Mouse (Mus musculus): ENCODE measurements around the gene Pygo1. TPM values are rescaled to one million over a fixed set of nuclear protein-coding genes. Genes with fewer than 3 reads are reported as not detected.

Gene Pygo1
- total and polyA plus RNA-seq, 3 experiments: not detected

DNA sequence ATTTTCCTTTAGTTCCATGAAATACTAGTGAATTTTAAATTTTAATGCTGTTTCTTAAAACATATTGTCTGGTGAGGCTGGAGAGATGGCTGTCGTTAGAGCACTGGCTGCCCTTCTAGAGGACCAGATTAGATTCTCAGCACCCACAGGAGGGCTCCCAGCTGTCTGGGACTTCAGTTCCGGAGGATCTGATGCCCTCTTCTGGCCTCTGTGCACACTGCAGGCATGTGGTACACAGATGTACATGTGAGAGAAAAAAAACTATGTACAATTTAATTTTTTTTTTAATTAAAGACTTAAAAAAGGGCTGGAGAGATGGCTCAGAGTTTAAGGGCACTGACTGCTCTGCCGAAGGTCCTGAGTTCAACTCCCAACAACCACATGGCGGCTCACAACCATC, 9.9 kb downstream of the Pygo1 start:
- no peaks in the 10 kb centered on the region for H3K79me2 ChIP-seq (replicated peaks; ENCODE audit: control insufficient read depth, extremely low read depth, insufficient read depth, poor library complexity, severe bottlenecking)

GRCm38 (mm10) chr9:72936301-72936700, 10.9 kb downstream of the Pygo1 start:
- dilution Hi-C loops (cut with MboI; ENCODE audit: extremely low pct_ligation_motif_present, extremely low pct_unique_long_range_greater_than_20kb, low sequenced_read_pairs): no loop called here
- TF ChIP-seq MXI1 (IDR thresholded peaks at IDR 0.05; ENCODE audit: low read depth, low read length): no peak
- no peak for TF ChIP-seq JUND (conservative IDR thresholded peaks at IDR 0.05; ENCODE audit: low read depth, low read length)
- no peak for TF ChIP-seq ZKSCAN1 (IDR thresholded peaks at IDR 0.05; ENCODE audit: borderline replicate concordance, low read depth, low read length)
- TF ChIP-seq KAT2A (IDR thresholded peaks at IDR 0.05; ENCODE audit: insufficient replicate concordance, low read length): no peak
- no peak for TF ChIP-seq NRF1 (IDR thresholded peaks at IDR 0.05; ENCODE audit: low read depth, low read length)
- no peak for TF ChIP-seq RAD21 (IDR thresholded peaks at IDR 0.05; ENCODE audit: low read depth, low read length)
- no peak for TF ChIP-seq CTCF (conservative IDR thresholded peaks at IDR 0.05 in 1 of 2, IDR thresholded peaks at IDR 0.05 in 1 of 2; ENCODE audit: low read depth in 2 of 2, low read length in 2 of 2)
- in situ Hi-C loops (cut with MboI; ENCODE audit: low pct_ligation_motif_present, low pct_unique_long_range_greater_than_20kb, low sequenced_read_pairs): no loop called here

More for the DNA sequence above, 9.9 kb downstream of the Pygo1 start:
- peaks cover 3% of the 10 kb centered on the region for H3K27me3 ChIP-seq (replicated peaks)
- in situ Hi-C loops (cut with MboI; ENCODE audit: low pct_ligation_motif_present, low pct_unique_long_range_greater_than_20kb, low sequenced_read_pairs): no loop called here
- no peak overlapping the region for H3K4me3 ChIP-seq (replicated peaks in 1 of 3; ENCODE audit: low read depth in 2 of 3, low read length in 2 of 3, poor library complexity in 1 of 3)
- H3K27ac ChIP-seq (ENCODE audit: insufficient read depth, low read depth): no peak overlapping the region
- no peak overlapping the region for H3K4me2 ChIP-seq (ENCODE audit: insufficient read depth, low read depth, poor library complexity, severe bottlenecking)
- H3K9me3 ChIP-seq (replicated peaks; ENCODE audit: low read length): no peaks in the 10 kb centered on the region
- H3K36me3 ChIP-seq (replicated peaks in 1 of 2; ENCODE audit: control insufficient read depth in 1 of 2, insufficient read depth in 1 of 2, low read length in 1 of 2): no peaks in the 10 kb centered on the region
- DNase-seq (ENCODE audit: extremely low read depth): no peak
- H3K4me1 ChIP-seq (ENCODE audit: control insufficient read depth in 1 of 2, insufficient read depth in 2 of 2): no peaks in the 10 kb centered on the region
- no peak for TF ChIP-seq ZMIZ1 (IDR thresholded peaks at IDR 0.05; ENCODE audit: low read depth, low read length)
- peak in 1 of 2 experiments; percentile 32; a peak in 2 of 4 replicates for TF ChIP-seq CTCF (conservative IDR thresholded peaks at IDR 0.05 in 1 of 2, IDR thresholded peaks at IDR 0.05 in 1 of 2; ENCODE audit: low read depth in 2 of 2, low read length in 2 of 2)
- no peak overlapping the region for H3K9ac ChIP-seq (ENCODE audit: insufficient read depth, low read depth)
- dilution Hi-C loops (cut with MboI; ENCODE audit: extremely low pct_ligation_motif_present, extremely low pct_unique_long_range_greater_than_20kb, low sequenced_read_pairs): no loop called here

GRCm38 (mm10) chr9:72943424-72943823, 18.0 kb downstream of the Pygo1 start:
- dilution Hi-C loops (cut with MboI; ENCODE audit: extremely low pct_ligation_motif_present, extremely low pct_unique_long_range_greater_than_20kb, low sequenced_read_pairs) (no loop called here), in situ Hi-C loops (cut with MboI; ENCODE audit: low pct_ligation_motif_present, low pct_unique_long_range_greater_than_20kb, low sequenced_read_pairs) (no loop called here)
- DNase-seq (ENCODE audit: extremely low read depth): no peak
- Histone ChIP-seq H3K27me3 (replicated peaks) (no peaks in the 10 kb centered on the region), H3K4me2 (ENCODE audit: insufficient read depth, low read depth, poor library complexity, severe bottlenecking) (no peak overlapping the region), H3K9ac (ENCODE audit: insufficient read depth, low read depth) (no peak overlapping the region), H3K4me3 (replicated peaks in 1 of 3; ENCODE audit: low read depth in 2 of 3, low read length in 2 of 3, poor library complexity in 1 of 3) (no peak overlapping the region), H3K9me3 (replicated peaks; ENCODE audit: low read length) (peaks cover 3% of the 10 kb centered on the region), H3K27ac (ENCODE audit: insufficient read depth, low read depth) (no peak overlapping the region), H3K4me1 (ENCODE audit: control insufficient read depth in 1 of 2, insufficient read depth in 2 of 2) (no peaks in the 10 kb centered on the region), H3K36me3 (replicated peaks in 1 of 2; ENCODE audit: control insufficient read depth in 1 of 2, insufficient read depth in 1 of 2, low read length in 1 of 2) (no peaks in the 10 kb centered on the region), H3K79me2 (replicated peaks; ENCODE audit: control insufficient read depth, extremely low read depth, insufficient read depth, poor library complexity, severe bottlenecking) (no peaks in the 10 kb centered on the region)
- peak; percentile 8 to 30; a peak in 2 of 4 replicates for TF ChIP-seq CTCF (conservative IDR thresholded peaks at IDR 0.05 in 1 of 2, IDR thresholded peaks at IDR 0.05 in 1 of 2; ENCODE audit: low read depth in 2 of 2, low read length in 2 of 2)
- no peak for TF ChIP-seq ETS1 (conservative IDR thresholded peaks at IDR 0.05; ENCODE audit: low read depth, low read length)
- no peak for TF ChIP-seq RAD21 (IDR thresholded peaks at IDR 0.05; ENCODE audit: low read depth, low read length)
- no peak for TF ChIP-seq MAFK (IDR thresholded peaks at IDR 0.05; ENCODE audit: insufficient replicate concordance, low read length)

More at GRCm38 (mm10) chr9:72936301-72936700, 10.9 kb downstream of the Pygo1 start:
- Histone ChIP-seq H3K27me3 (replicated peaks) (no peaks in the 10 kb centered on the region), H3K9me3 (replicated peaks; ENCODE audit: low read length) (no peaks in the 10 kb centered on the region), H3K79me2 (replicated peaks; ENCODE audit: control insufficient read depth, extremely low read depth, insufficient read depth, poor library complexity, severe bottlenecking) (no peaks in the 10 kb centered on the region), H3K4me1 (ENCODE audit: control insufficient read depth in 1 of 2, insufficient read depth in 2 of 2) (no peaks in the 10 kb centered on the region), H3K9ac (ENCODE audit: insufficient read depth, low read depth) (no peak overlapping the region), H3K4me2 (ENCODE audit: insufficient read depth, low read depth, poor library complexity, severe bottlenecking) (no peak overlapping the region), H3K27ac (ENCODE audit: insufficient read depth, low read depth) (no peak overlapping the region), H3K4me3 (replicated peaks in 1 of 3; ENCODE audit: low read depth in 2 of 3, low read length in 2 of 3, poor library complexity in 1 of 3) (no peak overlapping the region), H3K36me3 (replicated peaks in 1 of 2; ENCODE audit: control insufficient read depth in 1 of 2, insufficient read depth in 1 of 2, low read length in 1 of 2) (no peaks in the 10 kb centered on the region)
- DNase-seq (ENCODE audit: extremely low read depth): no peak
